Mouse (Mus musculus) C2C12 (cell line): ENCODE measurements around the gene Siah1b.

Experiments used
- CTCF ChIP-seq: IDR thresholded peaks from one replicate; pipeline ENCODE4 v1.5.1; 2011; ENCODE audit not compliant: control insufficient read depth, insufficient read depth, insufficient read length
- FOSL1 ChIP-seq: IDR thresholded peaks from one replicate; pipeline ENCODE4 v1.8.0; 2011; ENCODE audit warnings: mild to moderate bottlenecking, low read length; ENCODE audit not compliant: poor library complexity, insufficient read depth, severe bottlenecking
- MAX ChIP-seq: IDR thresholded peaks from one replicate; pipeline ENCODE4 v1.6.1; 2011; ENCODE audit warnings: mild to moderate bottlenecking, control low read depth
- MYOD1 ChIP-seq: IDR thresholded peaks from one replicate; pipeline ENCODE4 v1.6.1; 2011; ENCODE audit warnings: low read depth; ENCODE audit not compliant: control insufficient read depth, insufficient read length
- MYOG ChIP-seq: IDR thresholded peaks from one replicate; pipeline ENCODE4 v1.6.1; 2011; ENCODE audit not compliant: control insufficient read depth, insufficient read length; ENCODE audit errors: extremely low read depth
- USF1 ChIP-seq: IDR thresholded peaks from one replicate; pipeline ENCODE4 v1.6.1; 2011; ENCODE audit warnings: low read depth, mild to moderate bottlenecking, control low read depth, moderate library complexity

DNA sequence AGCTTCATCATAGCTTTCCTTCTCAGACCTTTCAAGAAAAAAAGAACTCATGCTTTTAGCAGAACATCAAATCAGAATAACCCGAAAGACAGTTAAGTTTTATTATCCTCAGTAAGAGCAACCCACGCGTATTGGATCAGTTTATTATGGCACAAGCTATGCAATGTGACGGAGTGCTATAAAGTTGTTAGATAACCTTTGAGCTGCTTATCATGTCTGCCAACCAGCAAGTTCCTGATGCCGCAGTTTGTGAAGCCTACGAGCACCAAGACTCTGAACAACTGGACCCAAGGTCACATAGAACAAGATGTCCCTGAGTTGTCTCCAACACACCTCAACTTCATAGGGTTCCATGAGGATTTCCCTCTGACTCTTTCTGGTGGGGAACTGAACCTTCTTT lies 37.5 kb upstream of the Siah1b start:
- TF ChIP-seq USF1 (no peak), FOSL1 (no peak), CTCF (no peak), MYOG (no peak), MAX (no peak), MYOD1 (no peak)
